Mouse (Mus musculus) lung, postnatal 10 days (tissue): ENCODE data around the gene Aldh1l2.

Experiments used
- DNase-seq: peaks from one replicate; pipeline ENCODE4 v3.0.0; 2021

Aldh1l2 gene

GRCm38 (mm10) chr10:83448582-83448981 lies 85.4 kb downstream of the Aldh1l2 start:
- DNase-seq, result no peak
